Mouse (Mus musculus): ENCODE data around the gene Ssh3.
"Not testable (repeated sequence)": the region's sequence is repeated elsewhere in the genome, so short reads cannot be mapped to it uniquely, and the experiment has no call there.

Gene Ssh3

GRCm38 (mm10) chr19:4296611-4297010 is 27.6 kb upstream of the Ssh3 start:
- DNase-seq (ENCODE audit: low spot score): no peak

- no peak for DNase-seq (ENCODE audit: low spot score)
These were observed 26.4 kb upstream of the Ssh3 start for GRCm38 (mm10) chr19:4295391-4295790.

- no peak for DNase-seq (ENCODE audit: low spot score)
These were observed 25.6 kb upstream of the Ssh3 start for GRCm38 (mm10) chr19:4294381-4295097.

- no peak for DNase-seq (ENCODE audit: low spot score)
These were observed 22.2 kb upstream of the Ssh3 start for GRCm38 (mm10) chr19:4291161-4291560.

- DNase-seq (ENCODE audit: low spot score): no peak
These were observed 21.8 kb upstream of the Ssh3 start for GRCm38 (mm10) chr19:4290749-4291148.

- DNase-seq (ENCODE audit: low spot score): no peak
These were observed 14.7 kb upstream of the Ssh3 start for GRCm38 (mm10) chr19:4283653-4284052.

- peak; percentile 56 for DNase-seq (ENCODE audit: low spot score)
These were observed 14.0 kb upstream of the Ssh3 start, which contains the start of gene Ankrd13d for GRCm38 (mm10) chr19:4282898-4283553. Ankrd13d (minus strand) TSS chr19:4283137.

GRCm38 (mm10) chr19:4280425-4280824 is 11.4 kb upstream of the Ssh3 start:
- DNase-seq (ENCODE audit: low spot score): no peak

GRCm38 (mm10) chr19:4279487-4279886 is 10.5 kb upstream of the Ssh3 start:
- DNase-seq (ENCODE audit: low spot score): no peak

- DNase-seq (ENCODE audit: low spot score): no peak
These were observed 2.0 kb upstream of the Ssh3 start for GRCm38 (mm10) chr19:4270972-4271371.

GRCm38 (mm10) chr19:4270187-4270586 is 1.2 kb upstream of the Ssh3 start:
- no peak for DNase-seq (ENCODE audit: low spot score)

- DNase-seq (ENCODE audit: low spot score): no peak
These were observed 3.0 kb downstream of the Ssh3 start for GRCm38 (mm10) chr19:4265956-4266355.

- no peak for DNase-seq (ENCODE audit: low spot score)
These were observed 4.7 kb downstream of the Ssh3 start for GRCm38 (mm10) chr19:4264171-4264780.

GRCm38 (mm10) chr19:4263702-4264101 is 5.3 kb downstream of the Ssh3 start:
- DNase-seq (ENCODE audit: low spot score): no peak

- no peak for DNase-seq (ENCODE audit: low spot score)
These were observed 6.2 kb downstream of the Ssh3 start for GRCm38 (mm10) chr19:4262756-4263155.

- DNase-seq (ENCODE audit: low spot score): no peak
These were observed 7.8 kb downstream of the Ssh3 start for GRCm38 (mm10) chr19:4261038-4261698.

- no peak for DNase-seq (ENCODE audit: low spot score)
These were observed 11.1 kb downstream of the Ssh3 start for GRCm38 (mm10) chr19:4257897-4258252.

- DNase-seq (ENCODE audit: low spot score): peak; percentile 75
These were observed 11.6 kb downstream of the Ssh3 start for GRCm38 (mm10) chr19:4257216-4257896.

- no peak for DNase-seq (ENCODE audit: low spot score)
These were observed 13.3 kb downstream of the Ssh3 start for GRCm38 (mm10) chr19:4255583-4256162.

GRCm38 (mm10) chr19:4254230-4254629 is 14.8 kb downstream of the Ssh3 start:
- no peak for DNase-seq (ENCODE audit: low spot score)

- DNase-seq (ENCODE audit: low spot score): not testable (repeated sequence)
These were observed 20.3 kb downstream of the Ssh3 start for GRCm38 (mm10) chr19:4248683-4249082.

GRCm38 (mm10) chr19:4247010-4247409 is 22.0 kb downstream of the Ssh3 start:
- DNase-seq (ENCODE audit: low spot score): no peak
